Mouse (Mus musculus) gastrocnemius, postnatal 25 days (tissue): ENCODE measurements around the gene Zfp990. TPM values are rescaled to one million over a fixed set of nuclear protein-coding genes. Genes with fewer than 3 reads are reported as not detected.

ENCODE experiments used
- total RNA-seq, 2 experiments: library from RNA; stranded (reverse); gene quantifications; 1 replicate in 1 of 2; 2 replicates in 1 of 2; pipeline ENCODE4 v1.2.3; 2021

The Zfp990 gene
- total RNA-seq, 2 experiments from 2014 or later = 0.15 to 0.19 TPM

Other genes starting within 250 kb of the Zfp990 start
- under 1 TPM in 1 of 2 experiments, not detected in 1; 0.08 TPM for gene Tnfrsf8, start 195.6 kb upstream of the Zfp990 start, total RNA-seq
- under 1 TPM; 0.13 to 0.46 TPM for gene Gm13212, start 74.4 kb downstream of the Zfp990 start, total RNA-seq
- gene Zfp980, start 159.9 kb downstream of the Zfp990 start, total RNA-seq = under 1 TPM; 0.08 to 0.26 TPM